Mouse (Mus musculus) heart, embryonic 14.5 days (tissue): Measurements from ENCODE around the gene Vma21-ps. TPM values are rescaled to one million over a fixed set of nuclear protein-coding genes. Genes with fewer than 3 reads are reported as not detected.
"Not testable (repeated sequence)": the region's sequence is repeated elsewhere in the genome, so short reads cannot be mapped to it uniquely, and the experiment has no call there.

ENCODE experiments used
- ATAC-seq: fragments of 200-750 bp; cut with Nextera tagmentation; 2 replicates; pipeline ENCODE4 v1.8.0; 2017; ENCODE audit warnings: low read depth, moderate TSS enrichment; ENCODE audit not compliant: insufficient number of reproducible peaks, insufficient read depth, low FRiP score
- H3K27ac ChIP-seq, 2 experiments: fragments of 200-500 bp in 1 of 2; fragments of 300-500 bp in 1 of 2; sonication (generic) in 1 of 2; replicated peaks in 1 of 2; 2 replicates each; pipeline ENCODE4 v1.5.1; 2012 to 2014; ENCODE audit warnings: low read depth in 2 of 2, low read length in 2 of 2, control low read depth in 1 of 2, mild to moderate bottlenecking in 1 of 2, mixed read lengths in 1 of 2; ENCODE audit not compliant: control insufficient read depth in 1 of 2, insufficient read depth in 1 of 2
- H3K27me3 ChIP-seq: fragments of 300-500 bp; sonication (generic); 2 replicates; pipeline ENCODE4 v1.6.1; 2014; ENCODE audit warnings: mild to moderate bottlenecking, low read length, control low read depth; ENCODE audit not compliant: control insufficient read depth, insufficient read depth
- H3K36me3 ChIP-seq: fragments of 300-500 bp; sonication (generic); 2 replicates; pipeline ENCODE4 v1.6.1; 2014; ENCODE audit warnings: mild to moderate bottlenecking, control low read depth, low read length, mixed read lengths; ENCODE audit not compliant: control insufficient read depth, insufficient read depth
- H3K4me1 ChIP-seq, 2 experiments: fragments of 200-500 bp in 1 of 2; fragments of 300-500 bp in 1 of 2; sonication (generic) in 1 of 2; 2 replicates each; pipeline ENCODE4 v1.6.1; 2012 to 2014; ENCODE audit warnings: low read length in 2 of 2, control low read depth in 1 of 2, mixed read lengths in 1 of 2; ENCODE audit not compliant: control insufficient read depth in 2 of 2, insufficient read depth in 2 of 2
- H3K4me2 ChIP-seq: fragments of 300-500 bp; sonication (generic); 2 replicates; pipeline ENCODE4 v1.6.1; 2014; ENCODE audit warnings: mild to moderate bottlenecking, low read length
- H3K4me3 ChIP-seq, 2 experiments: fragments of 200-500 bp in 1 of 2; fragments of 300-500 bp in 1 of 2; sonication (generic) in 1 of 2; 2 replicates each; pipeline ENCODE4 v1.5.1; 2012 to 2014; ENCODE audit warnings: low read length in 2 of 2, mild to moderate bottlenecking in 2 of 2, control low read depth in 1 of 2, low read depth in 1 of 2, moderate library complexity in 1 of 2; ENCODE audit not compliant: control insufficient read depth in 1 of 2, insufficient read depth in 1 of 2
- H3K9ac ChIP-seq: fragments of 300-500 bp; sonication (generic); 2 replicates; pipeline ENCODE4 v1.6.1; 2014; ENCODE audit warnings: mild to moderate bottlenecking, low read length
- H3K9me3 ChIP-seq: fragments of 300-500 bp; sonication (generic); 2 replicates; pipeline ENCODE4 v1.6.1; 2016; ENCODE audit warnings: low read length, control low read depth; ENCODE audit not compliant: control insufficient read depth
- WGBS: fragments of 180-500 bp; shearing (Covaris S2); extraction: QIAGEN DNeasy Blood & Tissue Kit; methylation state at CpG from one replicate; pipeline ENCODE4 v1.1.7; 2014; 5-methylcytosine and 5-hydroxymethylcytosine counted together
- polyA plus RNA-seq: library from polyadenylated mRNA; unstranded; fragments of >200 nt; fragmentation: Nextera tagmentation; extraction: Ambion mirVana; gene quantifications from 2 replicates; pipeline ENCODE4 v1.2.1, GENCODE M21; 2014

Vma21-ps gene
- polyA plus RNA-seq, result not detected in 2 replicates

DNA sequence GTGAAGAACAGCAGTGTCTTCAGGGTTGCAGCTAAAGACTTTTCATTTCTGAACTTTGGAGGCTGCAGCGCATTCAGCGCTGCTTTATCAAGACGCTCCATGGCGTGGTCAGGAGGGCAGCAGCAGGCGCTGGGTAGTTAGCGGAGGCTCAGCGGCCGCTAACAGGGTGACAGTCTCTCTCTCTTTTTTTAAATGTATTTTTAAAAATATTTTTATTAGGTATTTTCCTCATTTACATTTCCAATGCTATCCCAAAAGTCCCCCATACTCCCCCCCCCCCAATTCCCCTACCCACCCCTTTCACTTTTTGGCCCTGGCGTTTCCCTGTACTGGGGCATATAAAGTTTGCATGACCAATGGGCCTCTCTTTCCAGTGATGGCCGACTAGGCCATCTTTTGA, at the start of gene Vma21-ps:
TSS of gene Vma21-ps (minus strand) at position 101 of the 400 bp plus-strand sequence.
- 94% methylated on average over 10 of the region's 10 CpGs for WGBS
- H3K36me3 ChIP-seq, H3K9me3 ChIP-seq, H3K4me2 ChIP-seq, H3K4me3 ChIP-seq, H3K9ac ChIP-seq, H3K27me3 ChIP-seq, ATAC-seq, H3K27ac ChIP-seq, H3K4me1 ChIP-seq: not testable (repeated sequence)

DNA sequence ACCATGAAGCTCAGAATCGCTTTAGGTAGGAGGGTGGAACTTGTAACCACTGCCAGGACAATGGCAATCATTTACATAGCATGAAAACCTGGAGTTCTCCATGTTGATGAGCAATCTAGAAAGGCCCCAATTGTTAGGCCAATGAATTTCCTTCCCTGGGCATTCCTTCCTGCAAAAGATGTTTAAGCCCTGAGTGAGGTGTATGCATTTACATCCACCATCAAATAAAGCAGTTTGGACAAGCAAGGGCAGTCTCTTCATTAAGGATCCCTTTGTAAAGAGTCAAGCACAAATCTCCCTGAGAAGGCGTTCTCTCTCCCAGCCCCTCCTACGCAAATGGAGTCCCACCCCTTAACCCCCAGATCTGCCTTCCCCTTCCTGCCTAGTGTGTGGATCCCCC, 46.0 kb upstream of the Vma21-ps start:
- Histone ChIP-seq H3K4me2 (no peak overlapping the region), H3K4me1 (no peaks in the 10 kb centered on the region), H3K27ac (no peak overlapping the region), H3K4me3 (no peak overlapping the region), H3K36me3 (no peaks in the 10 kb centered on the region), H3K9me3 (no peaks in the 10 kb centered on the region), H3K9ac (no peak overlapping the region), H3K27me3 (no peaks in the 10 kb centered on the region)
- WGBS, result 75% methylated on average over 3 of the region's 3 CpGs
- ATAC-seq, result no peak

DNA sequence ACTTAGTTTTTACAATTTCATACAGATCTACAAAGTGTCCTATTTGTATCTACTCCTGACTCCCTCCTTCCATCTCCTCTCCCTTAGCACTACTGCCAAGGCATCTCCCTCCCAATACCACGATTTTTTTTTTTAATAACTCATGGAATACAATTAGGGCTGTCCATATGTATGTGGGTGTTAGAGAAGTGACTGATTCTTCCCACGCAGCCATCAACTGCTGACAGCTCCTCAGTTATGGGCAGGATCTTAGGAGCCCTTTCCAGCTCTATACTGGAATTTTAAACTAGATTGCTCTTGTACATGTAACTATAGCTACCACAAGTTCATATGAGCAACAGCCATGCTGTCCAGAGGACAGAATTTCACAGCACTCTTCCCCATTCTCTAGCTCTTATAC, 33.6 kb upstream of the Vma21-ps start:
- no peak for ATAC-seq
- H3K27ac ChIP-seq, result no peak overlapping the region
- no peaks in the 10 kb centered on the region for H3K27me3 ChIP-seq
- H3K4me2 ChIP-seq, result no peak overlapping the region
- 0 out of 2 replicates have a peak, but pooled peaks cover 4% of the 10 kb centered on the region for H3K9me3 ChIP-seq
- no peaks in the 10 kb centered on the region for H3K36me3 ChIP-seq
- H3K4me1 ChIP-seq, result no peaks in the 10 kb centered on the region
- H3K4me3 ChIP-seq, result no peak overlapping the region
- 65% methylated on average over 2 of the region's 2 CpGs for WGBS
- no peak overlapping the region for H3K9ac ChIP-seq

DNA sequence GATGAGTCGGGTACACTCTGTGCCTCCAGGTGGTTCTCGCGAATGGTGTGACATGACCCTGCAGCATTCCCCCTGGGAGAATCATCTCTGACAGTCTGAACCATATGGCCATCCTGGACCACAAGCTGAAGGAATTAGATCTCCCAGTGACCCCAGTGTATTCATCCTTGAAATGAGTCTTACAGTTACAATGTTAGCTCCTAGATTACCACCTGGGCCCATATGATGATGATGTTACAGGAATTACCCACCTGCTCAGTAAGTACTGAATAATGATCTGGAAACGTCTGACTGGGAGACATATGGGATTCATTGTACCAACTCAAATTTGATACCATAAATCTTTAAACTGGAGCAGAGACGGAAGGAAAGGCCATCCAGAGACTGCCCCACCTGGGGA, 29.4 kb upstream of the Vma21-ps start:
- Histone ChIP-seq H3K4me3 (no peak overlapping the region), H3K4me1 (no peaks in the 10 kb centered on the region), H3K9me3 (0 out of 2 replicates have a peak, but pooled peaks cover 3% of the 10 kb centered on the region), H3K27ac (no peak overlapping the region), H3K9ac (no peak overlapping the region), H3K27me3 (no peaks in the 10 kb centered on the region), H3K36me3 (no peaks in the 10 kb centered on the region), H3K4me2 (no peak overlapping the region)
- 70% methylated on average over 5 of the region's 5 CpGs for WGBS
- no peak for ATAC-seq

DNA sequence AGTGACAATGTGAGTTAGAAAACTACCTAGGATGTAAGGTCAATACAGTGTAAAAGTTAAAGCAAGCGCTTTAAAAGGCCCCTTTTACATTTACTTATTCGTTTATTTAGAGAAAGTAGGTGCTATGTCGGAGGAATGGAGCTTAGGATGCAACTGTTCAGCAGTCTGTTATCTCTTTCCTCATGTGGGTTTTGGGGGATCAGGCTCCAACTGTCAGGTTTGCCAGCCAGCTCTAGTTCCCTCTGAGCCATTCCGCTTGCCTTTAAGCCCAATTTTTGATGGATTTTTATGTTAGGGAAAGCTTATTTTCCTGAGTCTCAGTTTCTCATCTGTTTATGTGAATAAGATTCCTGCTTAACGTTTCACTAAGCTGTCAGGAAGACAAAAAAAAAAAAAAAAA, 22.3 kb upstream of the Vma21-ps start:
- Histone ChIP-seq H3K9ac (no peak overlapping the region), H3K4me3 (no peak overlapping the region), H3K27me3 (no peaks in the 10 kb centered on the region), H3K27ac (no peak overlapping the region), H3K4me1 (no peaks in the 10 kb centered on the region), H3K9me3 (no peaks in the 10 kb centered on the region), H3K36me3 (no peaks in the 10 kb centered on the region), H3K4me2 (no peak overlapping the region)
- 88% methylated on average over 5 of the region's 5 CpGs for whole genome bisulfite sequencing
- ATAC-seq, result no peak

DNA sequence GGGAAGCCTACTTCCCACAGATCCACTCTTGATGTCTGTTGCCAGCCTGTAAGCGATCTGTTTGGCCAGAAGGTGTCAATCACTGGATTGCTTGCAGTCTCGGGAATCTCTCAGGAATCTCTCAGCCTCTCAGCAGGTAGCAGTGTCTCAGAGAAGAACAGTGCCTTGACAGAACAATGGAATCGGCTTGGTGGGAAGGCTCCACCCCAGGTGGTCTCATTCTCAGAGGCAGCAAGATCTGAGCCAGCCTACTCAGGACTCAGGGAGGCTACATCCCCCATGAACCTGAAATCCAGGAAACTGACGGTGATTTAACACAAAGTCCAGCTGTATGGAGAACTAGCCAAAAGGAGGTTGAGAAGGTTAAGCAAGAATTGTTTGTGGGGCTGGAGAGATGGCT, 20.5 kb upstream of the Vma21-ps start:
- no peaks in the 10 kb centered on the region for H3K27me3 ChIP-seq
- ATAC-seq, result no peak
- no peaks in the 10 kb centered on the region for H3K36me3 ChIP-seq
- H3K9ac ChIP-seq, result no peak overlapping the region
- H3K4me3 ChIP-seq, result no peak overlapping the region
- 11% methylated on average over 4 of the region's 4 CpGs for WGBS
- H3K4me2 ChIP-seq, result no peak overlapping the region
- no peak overlapping the region for H3K27ac ChIP-seq
- H3K9me3 ChIP-seq, result no peaks in the 10 kb centered on the region
- no peaks in the 10 kb centered on the region for H3K4me1 ChIP-seq

DNA sequence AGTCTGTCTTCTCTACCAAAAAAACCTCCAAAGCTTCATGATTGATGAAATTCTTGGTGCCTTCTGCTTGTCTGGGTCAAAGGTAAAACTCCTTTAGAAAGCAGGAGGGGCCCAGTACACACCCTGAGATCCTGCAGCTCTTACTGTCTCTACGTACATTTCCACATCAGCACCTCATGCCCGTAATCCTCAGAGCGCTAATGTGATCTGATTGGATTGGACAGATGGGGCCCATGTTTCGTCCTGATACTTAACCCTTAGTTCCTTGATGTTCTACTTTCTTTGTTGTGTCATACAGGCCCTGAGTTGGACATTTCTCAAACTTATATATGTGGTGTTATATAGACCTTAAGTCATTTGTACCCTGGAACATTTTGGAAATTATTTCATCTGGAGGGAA, 9.6 kb downstream of the Vma21-ps start:
- ATAC-seq, result no peak
- Histone ChIP-seq H3K9me3 (no peaks in the 10 kb centered on the region), H3K27ac (no peak overlapping the region), H3K36me3 (peaks cover 46% of the 10 kb centered on the region), H3K9ac (no peak overlapping the region), H3K4me1 (no peaks in the 10 kb centered on the region), H3K27me3 (no peaks in the 10 kb centered on the region), H3K4me2 (no peak overlapping the region), H3K4me3 (no peak overlapping the region)
- WGBS, result 92% methylated on average over 4 of the region's 4 CpGs

DNA sequence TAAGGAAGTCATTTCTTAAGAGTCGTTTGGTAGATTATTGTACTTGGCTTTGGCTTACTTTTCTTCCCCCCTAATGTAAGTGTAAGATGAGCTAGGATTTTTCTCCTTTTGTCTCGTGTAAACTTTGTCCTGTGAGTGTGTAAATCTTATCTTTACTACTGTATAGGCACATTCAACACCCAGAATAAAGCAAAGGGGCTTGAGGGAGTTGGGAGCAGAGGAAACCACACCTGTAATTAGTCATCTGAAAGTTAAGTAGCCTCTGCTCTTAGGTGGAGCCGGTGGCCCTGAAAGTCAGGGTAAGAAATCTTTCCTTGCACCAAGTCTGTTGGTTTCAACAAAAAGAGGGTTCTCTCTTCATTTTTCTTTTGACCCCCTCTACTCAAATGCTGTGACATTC, 23.6 kb downstream of the Vma21-ps start:
- H3K4me1 ChIP-seq, result no peaks in the 10 kb centered on the region
- no peak overlapping the region for H3K27ac ChIP-seq
- no peak overlapping the region for H3K9ac ChIP-seq
- no peak overlapping the region for H3K4me2 ChIP-seq
- no peaks in the 10 kb centered on the region for H3K9me3 ChIP-seq
- H3K4me3 ChIP-seq, result no peak overlapping the region
- H3K36me3 ChIP-seq, result peaks cover 77% of the 10 kb centered on the region
- no peak for ATAC-seq
- WGBS, result 87% methylated on average over 3 of the region's 3 CpGs
- no peaks in the 10 kb centered on the region for H3K27me3 ChIP-seq
